12 mouse cellular contexts compared by ENCODE assay signal in the genomic region with DNA sequence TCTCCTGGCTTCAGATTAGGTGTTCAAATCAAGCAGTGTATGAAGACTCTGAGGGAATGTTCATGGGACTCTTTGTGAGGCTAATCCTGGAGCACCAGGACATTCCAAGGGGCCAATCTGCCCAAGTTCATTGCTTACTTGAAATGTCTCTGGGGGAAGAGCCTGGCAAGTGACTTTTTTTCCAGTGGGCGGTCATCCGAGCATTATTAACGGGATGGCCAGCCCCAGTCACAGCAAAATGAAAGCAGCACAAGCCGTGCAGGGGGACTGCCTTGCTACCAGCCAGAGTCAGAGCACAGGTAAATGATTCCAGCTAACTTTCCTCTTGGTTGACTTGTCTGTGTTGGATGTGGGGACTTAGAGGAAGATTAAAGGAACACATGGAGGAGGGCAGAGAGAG.
DNase-seq lines count a peak whose midpoint lies in the region; ATAC-seq and TF ChIP-seq lines count a peak whose summit lies in the region.
"Had no signal": no experiment of that assay in that cellular context is flagged by ENCODE, and none has a peak within 500 bp of the region (broad histone marks: within the 10 kb centered on the region; RNA-seq: fewer than 3 reads in every experiment).

No protein-coding gene starts in this region.

- TF ChIP-seq POLR2A in kidney, adult 2 months (IDR thresholded peaks at IDR 0.05; ENCODE audit: low read depth, low read length): no peak

- H3K36me3 ChIP-seq in kidney, adult 2 months (ENCODE audit: control insufficient read depth, insufficient read depth, low read length): no peaks in the 10 kb centered on the region
- no peaks in the 10 kb centered on the region for H3K36me3 ChIP-seq in lung, postnatal 0 days (ENCODE audit: insufficient read depth, low read length)
- H3K36me3 ChIP-seq: intestine, embryonic 15.5 days had no signal

- peak; percentile 17 for DNase-seq in embryo, embryonic 11 days
- DNase-seq in embryo, embryonic 10.5 days (ENCODE audit: low spot score): no peak
- DNase-seq in kidney, adult 2 months: peak; percentile 18
- no peak for DNase-seq in kidney, adult 8-10 months
- peak; percentile 43 for DNase-seq in kidney, postnatal 10 days
- DNase-seq in skeletal muscle tissue, adult 2 months (ENCODE audit: low read depth, low spot score): peak; percentile 2
- DNase-seq in lung, postnatal 0 days (ENCODE audit: low spot score): no peak
- DNase-seq in spleen, postnatal 36 days (ENCODE audit: low spot score in 2 of 2): no peak
- DNase-seq: cerebellum, adult 18-20 months; lung, adult 18-20 months; right cerebral cortex, postnatal 14 days had no signal

- no peak overlapping the region for H3K9ac ChIP-seq in lung, postnatal 0 days (replicated peaks; ENCODE audit: low read depth)
- H3K9ac ChIP-seq: intestine, embryonic 15.5 days had no signal

- peaks cover 6% of the 10 kb centered on the region; the same call in 1 of the 2 replicates for H3K4me1 ChIP-seq in kidney, adult 2 months (ENCODE audit: control insufficient read depth, insufficient read depth, low read length)
- H3K4me1 ChIP-seq in lung, postnatal 0 days (ENCODE audit: insufficient read depth, low read depth, low read length): no peaks in the 10 kb centered on the region
- H3K4me1 ChIP-seq: intestine, embryonic 15.5 days had no signal

- ATAC-seq in lung, postnatal 0 days: no peak
- ATAC-seq: intestine, embryonic 15.5 days had no signal

- no peaks in the 10 kb centered on the region; the same call in 1 of the 2 replicates for H3K27me3 ChIP-seq in kidney, adult 2 months (replicated peaks; ENCODE audit: control insufficient read depth, insufficient read depth, low read length)
- no peaks in the 10 kb centered on the region for H3K27me3 ChIP-seq in lung, postnatal 0 days (replicated peaks; ENCODE audit: insufficient read depth, low read length)
- H3K27me3 ChIP-seq: intestine, embryonic 15.5 days had no signal

- TF ChIP-seq EP300 in lung, postnatal 0 days (IDR thresholded peaks at IDR 0.05): no peak

- H3K4me2 ChIP-seq in lung, postnatal 0 days (replicated peaks; ENCODE audit: low read depth, low read length): no peak overlapping the region
- H3K4me2 ChIP-seq: intestine, embryonic 15.5 days had no signal

- H3K9me3 ChIP-seq in lung, postnatal 0 days (ENCODE audit: low read length): no peaks in the 10 kb centered on the region
- H3K9me3 ChIP-seq: intestine, embryonic 15.5 days had no signal

- 39% methylated on average over 4 of the region's 4 CpGs for WGBS in kidney, adult 2 months
- WGBS in lung, postnatal 0 days: 73% methylated on average over 4 of the region's 4 CpGs

- H3K27ac ChIP-seq in kidney, adult 2 months (ENCODE audit: insufficient read depth, low read depth, low read length): no peak overlapping the region
- H3K27ac ChIP-seq in lung, postnatal 0 days (ENCODE audit: low read length): no peak overlapping the region
- H3K27ac ChIP-seq: intestine, embryonic 15.5 days had no signal

- 0 out of 2 replicates have a peak overlapping the region, but pooled peaks have one; percentile 28 for H3K4me3 ChIP-seq in kidney, adult 2 months (ENCODE audit: insufficient read depth, low read depth, low read length)
- H3K4me3 ChIP-seq in lung, postnatal 0 days (ENCODE audit: low read depth, low read length): no peak overlapping the region
- H3K4me3 ChIP-seq: intestine, embryonic 15.5 days had no signal

- TF ChIP-seq CTCF in kidney, adult 2 months (conservative IDR thresholded peaks at IDR 0.05; ENCODE audit: insufficient read depth, insufficient read length, low read depth, low read length): no peak
- TF ChIP-seq CTCF in lung, postnatal 0 days (IDR thresholded peaks at IDR 0.05): no peak

Comparison
In these comparisons a context has a peak if more than half of its experiments do, and no peak if none do; other contexts are left out.
1. DNase-seq: peak in embryo, embryonic 11 days (single experiment), kidney, adult 2 months (single experiment), kidney, postnatal 10 days (single experiment) and skeletal muscle tissue, adult 2 months (single experiment); none in embryo, embryonic 10.5 days (single experiment), kidney, adult 8-10 months (0 of 2), lung, postnatal 0 days (single experiment) and spleen, postnatal 36 days (0 of 2).